Mouse (Mus musculus): Measurements from ENCODE around the gene Fbn1.

Fbn1 gene

DNA sequence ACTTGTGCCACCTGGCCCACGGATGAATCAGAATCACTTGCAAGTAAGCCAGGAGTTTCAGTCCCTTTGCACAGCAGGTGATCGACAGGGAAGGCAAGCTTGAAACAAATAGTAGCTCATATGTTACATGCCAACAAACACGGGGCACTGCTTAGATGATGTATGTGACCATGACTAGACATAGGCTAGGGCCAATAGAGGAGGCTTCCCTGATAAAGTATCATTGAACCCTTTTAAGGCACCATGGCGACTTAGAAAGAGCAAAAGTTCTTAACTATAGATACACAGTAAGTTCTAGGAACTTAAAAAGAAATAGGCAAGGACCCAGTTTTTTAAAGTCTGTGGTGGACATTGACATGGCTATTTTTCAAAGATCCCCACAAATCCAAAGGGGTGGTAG, at the start of gene Fbn1:
Fbn1 (minus strand) TSS at position 101 of the 400 bp plus-strand sequence.
- DNase-seq (ENCODE audit: low spot score), result no peak

DNA sequence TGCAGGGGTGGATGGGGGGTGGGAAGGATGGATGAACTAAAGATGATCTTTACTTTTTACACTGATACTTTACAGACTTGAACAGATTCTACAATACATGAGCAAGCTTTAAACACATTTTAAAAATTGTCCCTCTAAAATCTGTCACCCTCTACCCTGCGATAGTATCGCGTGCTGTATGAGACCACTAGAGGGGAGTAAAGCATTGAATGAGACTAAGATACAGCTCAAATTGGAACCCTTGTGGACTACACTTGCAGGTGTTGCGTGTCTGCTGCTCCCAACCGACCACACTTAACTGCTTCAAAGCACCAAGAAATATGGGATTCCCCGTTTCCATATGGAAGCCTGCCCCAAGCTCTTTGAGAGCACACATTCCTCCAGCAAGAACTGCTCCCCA, 48.0 kb upstream of the Fbn1 start:
- no peak for DNase-seq (ENCODE audit: low spot score)

DNA sequence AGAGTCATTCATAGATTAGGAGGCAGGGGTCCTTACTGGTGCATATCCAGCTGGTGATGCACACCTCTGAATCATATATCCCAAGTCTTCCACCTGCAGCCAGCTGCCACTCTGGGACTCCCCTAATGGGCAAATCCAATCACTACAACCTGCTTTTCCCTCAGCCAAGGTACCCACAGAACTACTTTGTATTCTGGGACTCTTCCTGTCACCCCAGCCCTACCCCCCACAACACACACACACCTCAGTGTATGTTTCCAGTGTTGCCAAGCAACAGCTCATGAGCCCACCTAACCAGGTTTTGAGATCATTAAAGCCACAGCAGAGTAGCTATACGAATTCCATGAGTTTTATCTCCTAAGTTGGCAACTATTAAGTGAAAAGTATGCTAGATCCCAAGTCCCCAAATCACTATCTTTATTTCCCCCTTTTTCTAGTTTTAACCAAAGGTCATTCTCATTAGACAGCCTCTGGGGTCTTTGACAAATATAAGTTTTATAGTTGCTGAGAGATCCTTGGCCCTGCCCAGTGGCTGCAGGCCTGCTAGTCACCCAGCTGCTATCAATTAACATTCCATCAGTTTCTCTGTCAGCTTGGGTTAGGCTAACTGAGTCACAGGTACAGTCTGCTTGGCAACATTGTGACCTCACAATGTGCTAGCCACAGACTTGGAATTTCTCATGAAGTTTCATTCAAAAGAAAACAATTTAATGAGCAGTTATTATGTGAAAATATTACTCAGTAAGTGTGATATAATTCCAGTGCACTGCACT, 41.2 kb upstream of the Fbn1 start:
- no peak for DNase-seq (ENCODE audit: low spot score)

DNA sequence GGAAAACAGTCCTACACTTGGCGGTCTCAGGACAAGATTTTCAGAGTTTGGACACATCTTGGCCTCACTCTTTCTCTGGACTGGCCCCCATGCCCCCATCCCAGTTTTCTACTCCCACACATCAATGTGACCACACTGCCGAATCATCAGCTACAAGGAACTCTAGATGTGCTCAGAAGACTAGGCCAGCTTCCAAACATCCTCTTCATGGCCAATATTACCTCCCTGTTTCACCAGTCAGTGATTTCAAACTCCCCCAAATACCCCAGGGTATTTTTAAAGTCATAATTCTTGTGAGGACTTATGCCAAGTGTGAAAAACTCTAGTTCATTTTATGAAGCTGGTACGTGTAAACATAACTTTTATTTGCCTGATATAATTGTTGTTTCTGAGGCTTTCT, 37.2 kb upstream of the Fbn1 start:
- DNase-seq (ENCODE audit: low spot score), result no peak

DNA sequence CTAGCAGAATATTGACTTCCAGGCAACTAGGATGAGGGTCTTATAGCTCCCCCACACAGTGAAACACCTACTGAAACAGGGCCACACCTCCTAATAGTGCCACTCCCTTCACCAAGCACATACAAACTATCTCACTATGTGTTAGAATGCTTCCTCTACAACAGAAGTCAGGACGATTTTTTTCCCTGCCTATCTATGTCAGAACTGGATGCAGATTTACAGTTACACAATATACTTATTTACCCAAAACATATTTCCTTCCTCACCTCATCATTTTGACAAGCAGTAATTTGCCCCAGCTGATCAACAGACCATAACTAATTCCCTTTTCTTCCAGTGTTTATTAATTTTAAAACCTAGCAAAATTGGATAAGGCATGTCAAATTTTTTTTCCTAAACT, 35.9 kb upstream of the Fbn1 start:
- DNase-seq (ENCODE audit: low spot score), result no peak

DNA sequence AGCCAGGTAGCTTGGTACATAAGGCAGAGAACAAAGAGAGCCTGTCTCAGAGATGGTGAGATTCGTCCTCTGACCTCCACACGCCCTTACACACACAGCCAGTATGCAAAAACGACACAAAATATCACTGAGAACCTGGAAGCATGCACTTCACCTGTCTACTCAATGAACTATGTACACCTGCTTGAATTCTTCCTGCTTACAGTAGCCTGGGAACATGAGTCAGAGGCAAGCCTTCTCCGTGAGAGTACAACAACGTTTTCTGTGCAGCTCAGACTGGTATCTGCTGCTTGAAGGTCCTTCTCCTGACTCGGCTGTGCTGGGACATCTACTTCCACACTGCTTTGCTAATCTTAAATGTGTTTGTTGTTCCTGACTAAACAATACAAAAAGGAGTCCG, 33.7 kb upstream of the Fbn1 start:
- DNase-seq (ENCODE audit: low spot score), result no peak

DNA sequence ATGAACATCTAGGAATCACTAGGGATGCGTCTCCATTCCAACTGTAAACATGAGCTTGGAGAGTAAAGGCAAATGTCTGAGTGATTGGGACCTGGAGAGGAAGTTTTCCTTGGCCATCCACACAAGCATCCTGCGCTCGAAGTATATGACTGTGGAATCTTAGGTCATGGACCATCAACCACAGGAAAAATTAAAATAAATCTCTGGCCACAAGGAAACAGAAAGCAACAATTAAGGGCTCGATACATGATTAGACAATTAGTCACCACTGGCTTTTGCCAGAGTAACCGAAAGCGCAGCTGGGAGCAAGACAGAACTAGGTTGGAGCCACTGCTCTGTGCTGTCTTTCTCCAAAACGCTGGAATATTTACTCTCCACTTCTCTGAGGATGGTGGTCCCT, 32.8 kb upstream of the Fbn1 start:
- no peak for DNase-seq (ENCODE audit: low spot score)

DNA sequence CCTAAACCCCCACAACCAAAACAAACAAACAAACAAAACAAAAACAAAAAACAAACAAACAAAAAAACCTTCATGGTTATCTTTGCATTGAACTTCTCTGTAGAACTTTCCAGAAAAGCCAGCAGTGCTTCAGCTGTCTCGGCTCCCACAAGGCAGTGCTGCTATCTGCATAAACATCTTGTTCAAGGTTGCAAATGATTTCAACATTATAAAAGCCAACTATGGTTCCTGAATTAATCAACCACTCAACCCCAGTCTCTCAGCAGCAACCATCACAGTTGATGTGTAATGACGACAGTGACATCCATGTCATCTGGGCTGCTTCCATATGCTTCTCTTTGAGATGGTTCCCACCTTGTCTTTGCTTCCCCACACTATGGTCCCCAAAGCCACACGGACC, 31.8 kb upstream of the Fbn1 start:
- no peak for DNase-seq (ENCODE audit: low spot score)

DNA sequence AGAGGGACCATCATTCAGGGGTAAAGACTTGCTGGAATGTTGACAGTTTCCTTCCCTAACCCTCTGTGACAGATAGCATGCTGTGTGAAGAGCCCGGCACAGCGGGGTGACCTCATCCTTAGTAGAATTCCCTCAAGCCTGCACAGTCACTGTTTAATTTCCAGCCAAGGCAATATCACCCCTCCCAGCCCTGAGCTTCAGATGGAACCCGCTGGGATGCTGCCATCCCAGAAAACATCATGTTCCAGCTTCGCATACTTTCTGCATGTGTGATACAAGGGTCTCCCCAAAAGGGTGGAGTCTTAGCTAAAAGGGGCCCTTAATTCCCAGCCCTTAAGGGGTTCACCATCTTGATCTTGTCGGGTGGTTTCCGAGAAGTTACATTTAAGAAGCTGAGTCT, 22.9 kb upstream of the Fbn1 start:
- DNase-seq (ENCODE audit: low spot score), result no peak

DNA sequence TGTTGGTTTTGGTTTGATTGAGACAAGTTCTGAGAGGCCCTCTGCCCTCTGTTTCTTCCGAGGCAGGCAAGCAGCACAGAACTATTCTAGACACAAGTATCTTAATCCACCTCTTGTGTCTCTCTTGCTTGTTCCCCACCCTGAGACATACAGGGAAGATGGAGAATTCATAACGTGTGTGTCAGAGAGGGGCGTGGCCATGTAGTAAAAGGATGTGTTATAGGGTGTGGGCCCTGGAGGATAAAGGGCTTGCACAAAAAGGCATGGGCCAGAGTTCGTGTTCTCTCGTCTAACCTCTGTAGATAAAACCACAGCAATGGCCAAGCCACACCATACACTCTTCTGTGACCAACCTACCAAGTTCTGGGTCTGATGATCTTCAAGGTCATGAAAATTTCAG, 18.8 kb upstream of the Fbn1 start:
- DNase-seq (ENCODE audit: low spot score), result no peak

DNA sequence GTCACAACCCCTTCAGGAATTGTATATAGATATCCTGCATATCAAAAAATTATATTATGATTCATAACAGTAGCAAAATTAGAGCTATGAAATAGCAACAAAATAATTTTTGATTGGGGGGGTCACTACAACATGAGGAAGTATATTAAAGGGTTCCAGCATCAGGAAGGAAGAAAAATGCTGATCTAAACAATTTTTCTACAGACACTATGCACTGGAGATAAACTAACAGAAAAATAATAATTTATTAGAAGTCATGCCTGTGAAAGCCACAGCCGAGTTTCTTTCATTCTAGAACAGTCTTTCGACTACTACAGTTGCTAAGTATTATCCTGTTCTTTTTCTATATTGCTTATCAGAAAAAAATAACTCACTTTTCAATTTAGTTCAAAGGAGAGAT, 17.7 kb upstream of the Fbn1 start:
- no peak for DNase-seq (ENCODE audit: low spot score)

DNA sequence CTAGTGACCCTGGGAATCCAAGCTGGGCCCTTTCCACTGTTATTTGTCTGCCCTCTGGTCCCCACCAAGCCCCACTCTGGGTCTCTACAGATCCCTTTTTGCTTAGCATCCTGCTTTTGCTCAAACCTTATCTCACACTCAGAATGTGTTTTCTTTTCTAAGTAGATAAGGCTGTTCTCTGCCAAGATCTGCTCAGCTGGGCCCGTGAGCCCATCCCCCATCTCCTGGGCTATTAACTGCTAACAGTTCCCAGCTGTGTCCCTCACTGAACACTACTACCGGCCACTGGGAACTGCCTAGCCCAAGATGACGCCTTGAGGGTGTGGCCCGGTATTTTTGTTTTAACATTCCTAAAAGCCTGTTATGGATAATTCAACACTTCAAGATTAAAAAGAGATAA, 8.8 kb upstream of the Fbn1 start:
- no peak for DNase-seq (ENCODE audit: low spot score)

DNA sequence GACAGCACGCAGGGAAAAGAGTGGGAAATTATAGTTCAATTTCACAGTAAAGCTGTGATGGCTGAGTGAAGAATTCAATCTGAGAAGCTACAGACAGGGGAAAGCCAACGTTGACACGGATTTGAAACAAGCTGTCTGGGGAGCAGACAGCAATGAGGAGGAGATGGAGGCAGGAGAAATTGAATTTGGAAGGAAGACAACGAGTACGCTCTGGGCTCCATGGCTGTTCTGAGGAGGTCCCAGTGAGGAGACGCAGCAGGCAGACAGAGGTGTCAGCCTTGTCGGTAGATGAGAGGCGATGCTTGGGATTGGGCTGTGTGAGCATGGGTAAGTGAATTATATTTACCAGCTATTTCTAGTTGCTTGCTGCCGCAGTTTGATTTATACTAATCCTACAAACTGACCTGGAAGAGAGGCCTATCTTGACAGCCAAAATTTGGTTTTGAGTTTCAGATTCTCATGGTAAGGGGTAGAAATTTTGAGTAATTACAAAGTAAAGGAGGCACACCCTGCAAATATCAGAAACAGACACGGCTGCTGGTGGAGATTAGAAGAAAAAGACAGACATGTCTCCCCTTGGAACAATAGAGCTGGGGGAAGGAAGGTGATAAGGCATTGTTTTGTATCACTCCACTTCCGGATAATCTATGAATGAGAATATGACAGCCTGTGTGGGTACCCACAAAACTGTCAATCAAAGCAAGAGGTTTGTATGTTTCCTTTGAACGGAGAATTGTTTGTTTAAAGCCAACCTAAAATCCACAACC, 7.7 kb upstream of the Fbn1 start:
- DNase-seq (ENCODE audit: low spot score), result no peak

DNA sequence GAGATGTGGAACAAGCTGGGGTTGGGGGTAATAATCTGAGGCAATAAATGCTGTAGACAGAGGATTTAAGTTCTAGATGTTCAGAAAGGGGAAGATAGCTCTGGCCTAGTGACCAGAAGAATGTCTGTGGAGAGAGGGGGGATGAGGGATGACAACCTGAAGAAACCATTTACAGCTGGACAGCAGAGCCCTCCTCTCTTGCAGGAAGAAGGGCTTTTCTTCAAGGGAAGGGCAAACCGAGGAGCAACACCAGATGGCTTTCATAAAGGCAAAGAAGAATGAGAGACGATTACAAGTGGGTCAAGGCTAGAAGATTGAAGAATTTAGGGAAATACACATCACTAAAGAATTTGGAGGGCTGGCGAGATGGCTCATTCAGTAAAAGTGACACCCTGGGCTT, 6.6 kb upstream of the Fbn1 start:
- no peak for DNase-seq (ENCODE audit: low spot score)

DNA sequence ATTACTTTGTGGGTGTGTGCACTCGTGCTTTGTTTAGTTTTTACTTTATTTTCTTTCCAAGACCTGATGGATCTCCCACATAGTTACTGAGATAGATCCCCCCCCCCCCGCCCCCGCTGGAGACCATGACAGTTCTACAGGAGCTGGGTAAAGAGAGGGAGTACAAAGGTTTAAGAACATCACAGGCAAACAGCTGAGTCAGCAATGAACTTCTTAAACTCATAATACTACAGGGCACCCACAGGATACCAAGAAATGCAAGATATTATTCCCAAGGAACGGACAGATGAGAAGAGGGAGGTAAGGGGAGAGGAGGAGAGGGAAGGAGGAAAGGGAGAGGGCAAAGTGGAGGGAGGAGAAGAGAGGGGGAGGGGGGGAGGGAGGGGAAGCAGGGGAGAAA, 4.8 kb upstream of the Fbn1 start:
- DNase-seq (ENCODE audit: low spot score), result no peak

DNA sequence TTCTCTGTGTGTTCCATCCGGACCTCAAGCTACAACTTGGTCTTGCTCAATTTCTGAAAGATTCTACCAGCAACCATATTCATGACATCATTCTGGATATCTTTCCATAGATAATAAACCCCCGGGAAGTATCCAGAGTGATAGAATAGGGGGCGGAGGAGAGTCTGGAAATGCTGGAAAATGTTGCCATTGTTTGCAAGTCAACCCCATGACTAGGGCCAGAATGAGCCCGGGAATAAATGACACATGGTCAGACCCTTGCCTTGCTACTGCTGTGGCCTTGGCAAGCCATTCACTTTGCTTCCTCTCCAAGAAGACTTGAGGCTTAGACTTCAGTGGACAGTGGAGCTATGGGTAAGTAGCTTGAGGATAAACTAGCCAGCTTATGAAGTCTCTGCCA, 4.1 kb upstream of the Fbn1 start:
- DNase-seq (ENCODE audit: low spot score), result no peak

DNA sequence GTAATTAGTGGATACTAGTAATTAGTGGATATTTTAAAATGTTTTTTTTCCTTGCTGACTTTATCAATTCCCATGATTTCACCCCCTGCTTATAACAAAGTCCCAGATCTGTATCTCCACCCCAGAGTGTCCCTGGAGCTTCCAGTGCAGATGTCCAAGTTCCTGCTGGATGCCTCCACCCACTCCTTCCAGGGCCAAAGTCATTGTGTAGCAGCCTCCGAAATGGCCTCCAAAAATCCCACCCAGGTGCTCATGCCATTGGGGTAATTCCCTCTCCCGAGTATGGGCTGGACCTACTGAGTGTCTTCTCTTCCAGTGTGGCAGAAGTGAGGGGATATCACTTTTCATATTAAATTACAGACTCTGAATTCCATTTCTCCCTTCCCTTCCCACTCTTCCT, 3.0 kb upstream of the Fbn1 start:
- no peak for DNase-seq (ENCODE audit: low spot score)

DNA sequence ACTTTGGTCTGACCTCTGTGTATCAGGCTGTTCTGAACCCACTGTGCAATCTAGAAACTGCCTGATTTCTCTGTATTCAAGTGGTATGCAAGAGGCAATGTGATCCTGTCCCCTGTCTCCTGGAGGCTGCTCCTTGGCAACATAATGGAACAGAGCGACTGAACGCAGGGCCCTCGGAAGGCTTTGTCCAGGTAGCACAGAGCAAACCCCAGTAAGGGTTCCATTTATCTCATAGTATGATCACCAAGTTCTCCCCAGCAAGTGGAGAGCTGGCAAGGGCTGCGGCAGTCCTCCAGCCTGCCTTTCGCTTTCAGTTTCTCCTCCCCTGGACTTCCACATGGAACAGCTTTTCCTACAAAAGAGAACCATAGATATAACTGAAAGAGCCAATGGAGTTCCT, 588 bp upstream of the Fbn1 start:
- no peak for DNase-seq (ENCODE audit: low spot score)

DNA sequence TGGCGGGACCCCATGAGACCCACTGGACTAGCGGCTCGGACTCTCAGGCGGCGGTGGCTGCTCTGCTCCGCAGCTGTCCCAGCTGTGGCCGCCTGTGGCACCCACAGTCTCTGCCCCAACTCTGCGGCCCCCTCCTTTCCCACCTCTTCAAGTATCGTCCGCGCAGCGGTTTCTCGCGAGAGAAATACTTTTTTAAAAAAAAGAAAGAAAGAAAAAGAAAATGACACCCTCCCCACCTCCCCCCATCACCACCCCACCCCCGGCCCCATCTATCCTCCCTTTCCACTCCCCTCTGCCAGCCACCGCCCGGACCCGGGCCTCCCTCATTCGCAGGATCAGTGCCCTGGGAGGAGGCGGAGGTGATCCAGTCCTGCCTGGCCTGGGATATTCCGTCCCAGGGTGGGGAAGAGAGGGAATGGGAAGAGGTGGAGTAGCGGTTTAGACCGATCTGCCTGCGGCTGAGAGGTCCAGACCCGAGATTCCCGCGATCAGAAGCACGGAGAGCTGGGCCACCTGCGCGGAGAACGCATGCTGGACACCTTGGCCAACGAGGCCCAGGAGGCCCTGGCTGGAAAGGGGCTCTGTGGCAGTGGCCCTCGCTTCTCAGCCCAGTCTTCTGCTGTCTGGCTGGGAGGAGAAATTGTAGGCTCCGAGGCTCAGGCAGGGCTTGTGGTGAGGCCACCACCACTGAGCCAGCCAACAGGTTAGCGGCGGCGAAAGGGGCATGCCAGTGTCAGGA, 1.3 kb downstream of the Fbn1 start:
- DNase-seq (ENCODE audit: low spot score), result peak; percentile 73

DNA sequence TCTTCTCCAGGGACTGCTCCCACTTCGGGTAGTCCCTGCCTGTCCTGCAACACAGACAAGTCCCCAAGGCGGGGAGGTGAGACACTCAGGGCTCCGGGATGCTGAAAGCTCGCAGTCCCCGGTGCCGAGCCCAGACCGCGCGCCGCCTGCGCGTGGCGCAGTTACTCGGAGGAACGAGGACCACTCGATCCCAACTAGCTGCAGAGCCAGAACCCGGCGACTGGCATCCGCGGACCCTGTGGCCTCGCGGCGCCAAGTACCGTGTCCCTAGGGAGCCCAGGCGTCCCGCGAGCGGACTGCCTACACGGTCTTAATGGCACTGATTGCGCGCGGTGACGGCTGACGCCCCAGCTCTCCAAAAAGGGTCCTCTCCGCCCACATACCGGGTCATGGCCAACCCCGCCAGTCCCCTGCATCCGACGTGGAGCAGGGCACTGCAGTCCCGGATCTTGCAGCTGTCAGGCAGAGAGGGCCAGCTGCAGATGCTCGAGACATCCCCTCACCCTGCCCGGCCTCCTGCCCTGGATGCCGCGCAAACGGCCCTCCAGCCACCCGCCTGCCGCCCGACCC, 2.0 kb downstream of the Fbn1 start:
- no peak for DNase-seq (ENCODE audit: low spot score)

DNA sequence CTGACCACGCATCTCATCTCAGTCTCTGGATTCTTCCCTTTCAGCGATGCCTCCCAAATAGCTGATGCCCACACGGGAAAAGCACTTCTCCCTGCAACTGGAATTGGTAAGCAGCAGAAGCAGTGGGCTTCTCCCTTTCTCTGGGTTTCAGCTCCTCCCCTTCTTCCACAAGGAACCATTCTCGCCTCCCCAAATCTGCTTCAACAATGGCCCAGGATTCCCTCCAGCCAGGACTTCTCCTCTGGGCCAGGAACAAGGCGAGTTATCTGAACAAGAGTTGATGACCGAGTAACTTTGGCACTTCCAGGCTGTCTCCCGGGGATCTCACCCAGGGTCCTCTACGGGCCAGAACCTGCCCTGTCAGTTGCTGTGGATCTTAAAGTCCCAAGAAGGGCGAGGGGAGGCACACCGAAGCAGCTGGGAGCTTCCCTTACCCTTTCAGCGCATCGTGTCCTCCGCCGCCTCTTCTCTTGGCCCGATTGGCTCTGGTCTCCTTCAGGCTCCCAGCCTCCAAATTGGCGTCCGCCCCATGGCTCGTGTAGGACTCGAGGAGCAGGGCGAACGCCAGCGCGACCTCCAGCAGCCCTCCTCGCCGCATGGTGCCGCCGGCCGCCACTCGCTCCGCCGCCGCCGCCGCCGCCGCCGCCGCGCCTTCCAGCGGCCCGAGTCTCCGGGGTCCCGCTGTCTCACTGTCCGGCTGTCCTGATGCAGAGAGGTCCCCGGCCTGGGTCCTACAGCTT, 2.6 kb downstream of the Fbn1 start, which contains the start of gene Gm9913:
Gm9913 (plus strand) TSS at position 84 of the 740 bp plus-strand sequence.
- DNase-seq (ENCODE audit: low spot score), result peak; percentile 44

DNA sequence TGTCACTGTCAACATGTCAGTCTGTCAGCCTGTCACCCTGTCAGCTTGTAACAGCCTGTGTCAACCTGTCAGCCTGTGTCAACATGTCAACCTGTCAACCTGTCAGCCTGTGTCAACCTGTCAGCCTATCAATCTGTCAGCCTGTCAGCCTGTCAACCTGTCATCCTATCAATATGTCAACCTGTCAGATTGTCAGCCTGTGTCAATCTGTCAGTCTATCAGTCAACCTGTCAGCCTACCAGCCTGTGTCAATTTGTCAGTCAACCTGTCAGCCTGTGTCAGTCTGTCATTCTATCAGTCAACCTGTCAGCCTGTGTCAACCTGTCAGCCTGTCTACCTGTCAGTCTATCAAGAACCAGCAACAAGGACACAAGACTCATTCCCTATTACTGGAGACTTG, 6.3 kb downstream of the Fbn1 start:
- no peak for DNase-seq (ENCODE audit: low spot score)

All from ovary, postnatal 14 days (tissue).